Mouse (Mus musculus) cortical plate, adult 2 months (tissue): ENCODE results near the gene Plek2. TPM values are rescaled to one million over a fixed set of nuclear protein-coding genes. Genes with fewer than 3 reads are reported as not detected.

ENCODE experiments used
- H3K27ac ChIP-seq: fragments of 200-500 bp; 2 replicates; pipeline ENCODE4 v1.5.1; 2012; ENCODE audit warnings: low read length, control low read depth, inconsistent platforms; ENCODE audit not compliant: insufficient read depth
- H3K4me1 ChIP-seq: fragments of 200-500 bp; 2 replicates; pipeline ENCODE4 v1.6.1; 2011; ENCODE audit warnings: low read length; ENCODE audit not compliant: control insufficient read depth, insufficient read depth
- H3K4me3 ChIP-seq: fragments of 200-500 bp; 2 replicates; pipeline ENCODE4 v1.5.1; 2011; ENCODE audit warnings: mild to moderate bottlenecking, low read length, control low read depth; ENCODE audit not compliant: insufficient read depth
- CTCF ChIP-seq: fragments of 200-500 bp; IDR thresholded peaks from 2 replicates; pipeline ENCODE4 v1.5.1; 2011; ENCODE audit warnings: mild to moderate bottlenecking, control low read depth, low read length; ENCODE audit not compliant: insufficient read depth; ENCODE audit errors: extremely low read depth
- POLR2A ChIP-seq: fragments of 200-500 bp; IDR thresholded peaks from 2 replicates; pipeline ENCODE4 v1.6.1; 2011; ENCODE audit warnings: mild to moderate bottlenecking, low read length, control low read depth; ENCODE audit not compliant: insufficient read depth; ENCODE audit errors: extremely low read depth
- polyA plus RNA-seq: library from polyadenylated mRNA; depleted of rRNA; stranded (reverse); fragments of >200 nt; gene quantifications from 2 replicates; pipeline ENCODE4 v1.2.3, GENCODE M21; 2012

Plek2 gene
- polyA plus RNA-seq, 1 experiment = 0.21 TPM

- H3K4me3 ChIP-seq = no peak overlapping the region
- no peaks in the 10 kb centered on the region for H3K4me1 ChIP-seq
- TF ChIP-seq POLR2A = no peak
- TF ChIP-seq CTCF = no peak
- no peak overlapping the region for H3K27ac ChIP-seq
Measured at GRCm38 (mm10) chr12:78890062-78890461, 16.7 kb downstream of the Plek2 start.

- Histone ChIP-seq H3K4me1 (no peaks in the 10 kb centered on the region), H3K4me3 (no peak overlapping the region), H3K27ac (no peak overlapping the region)
- TF ChIP-seq CTCF (no peak), POLR2A (no peak)
Measured at GRCm38 (mm10) chr12:78874581-78874980, 32.2 kb downstream of the Plek2 start.

GRCm38 (mm10) chr12:78868115-78868514 lies 38.6 kb downstream of the Plek2 start:
- H3K27ac ChIP-seq = no peak overlapping the region
- H3K4me1 ChIP-seq = no peaks in the 10 kb centered on the region; the same call in 1 of the 2 replicates
- no peak for TF ChIP-seq POLR2A
- no peak for TF ChIP-seq CTCF
- no peak overlapping the region for H3K4me3 ChIP-seq

GRCm38 (mm10) chr12:78865434-78865833 lies 41.3 kb downstream of the Plek2 start:
- Histone ChIP-seq H3K4me1 (no peaks in the 10 kb centered on the region; the same call in 1 of the 2 replicates), H3K27ac (no peak overlapping the region), H3K4me3 (no peak overlapping the region)
- TF ChIP-seq CTCF (no peak), POLR2A (no peak)

- Histone ChIP-seq H3K4me1 (peaks cover 7% of the 10 kb centered on the region), H3K27ac (no peak overlapping the region), H3K4me3 (peak overlapping the region; percentile 88)
- TF ChIP-seq POLR2A (no peak), CTCF (no peak)
Measured at GRCm38 (mm10) chr12:78862254-78862730, 44.5 kb downstream of the Plek2 start.

- TF ChIP-seq CTCF (peak; percentile 71), POLR2A (peak; percentile 85)
Measured at GRCm38 (mm10) chr12:78861496-78862253, 45.1 kb downstream of the Plek2 start, which contains the start of the genes Atp6v1d and Eif2s1. Gene Atp6v1d, minus strand, starts transcription at chr12:78861638. Gene Eif2s1, plus strand, starts transcription at chr12:78861819.

GRCm38 (mm10) chr12:78860921-78861495 lies 45.8 kb downstream of the Plek2 start:
- H3K4me1 ChIP-seq = peaks cover 7% of the 10 kb centered on the region
- H3K4me3 ChIP-seq = peak overlapping the region; percentile 88
- peak overlapping the region; percentile 27; the same call in 1 of the 2 replicates for H3K27ac ChIP-seq
- TF ChIP-seq CTCF = no peak
- TF ChIP-seq POLR2A = no peak

More at GRCm38 (mm10) chr12:78861496-78862253, 45.1 kb downstream of the Plek2 start, which contains the start of the genes Atp6v1d and Eif2s1:
- peaks cover 7% of the 10 kb centered on the region for H3K4me1 ChIP-seq
- peak within 1 kb of the TSS; percentile 53; the same call in 1 of the 2 replicates for H3K27ac ChIP-seq
- H3K4me3 ChIP-seq = peak within 1 kb of the TSS; percentile 88

- H3K4me3 ChIP-seq = no peak overlapping the region
- TF ChIP-seq CTCF = no peak
- no peak for TF ChIP-seq POLR2A
- no peaks in the 10 kb centered on the region for H3K4me1 ChIP-seq
- no peak overlapping the region for H3K27ac ChIP-seq
Measured at GRCm38 (mm10) chr12:78848246-78848645, 58.5 kb downstream of the Plek2 start.

GRCm38 (mm10) chr12:78842429-78842828 lies 64.3 kb downstream of the Plek2 start:
- no peak for TF ChIP-seq CTCF
- no peak for TF ChIP-seq POLR2A
- no peak overlapping the region for H3K4me3 ChIP-seq

More at GRCm38 (mm10) chr12:78842429-78842828, 64.3 kb downstream of the Plek2 start:
- Histone ChIP-seq H3K4me1 (no peaks in the 10 kb centered on the region), H3K27ac (no peak overlapping the region)
